Mouse (Mus musculus) limb, embryonic 12.5 days (tissue): ENCODE data around the gene Zfp791. TPM values are rescaled to one million over a fixed set of nuclear protein-coding genes. Genes with fewer than 3 reads are reported as not detected.

Experiments
- ATAC-seq: fragments of 200-750 bp; cut with Nextera tagmentation; 2 replicates; pipeline ENCODE4 v1.8.0; 2017; ENCODE audit warnings: low read depth, moderate TSS enrichment; ENCODE audit not compliant: insufficient number of reproducible peaks, insufficient read depth, low FRiP score, low TSS enrichment
- H3K27ac ChIP-seq: fragments of 300-500 bp; sonication (generic); 2 replicates; pipeline ENCODE4 v1.5.1; 2016; ENCODE audit warnings: mild to moderate bottlenecking, moderate library complexity
- H3K27me3 ChIP-seq: fragments of 300-500 bp; sonication (generic); 2 replicates; pipeline ENCODE4 v1.6.1; 2016; ENCODE audit warnings: mild to moderate bottlenecking, moderate library complexity
- H3K36me3 ChIP-seq: fragments of 300-500 bp; sonication (generic); 2 replicates; pipeline ENCODE4 v1.6.1; 2016; ENCODE audit warnings: mild to moderate bottlenecking, moderate library complexity
- H3K4me1 ChIP-seq: fragments of 300-500 bp; sonication (generic); replicated peaks from 2 replicates; pipeline ENCODE4 v1.6.1; 2016
- H3K4me2 ChIP-seq: fragments of 300-500 bp; sonication (generic); 2 replicates; pipeline ENCODE4 v1.6.1; 2016; ENCODE audit warnings: mild to moderate bottlenecking, moderate library complexity
- H3K4me3 ChIP-seq: fragments of 300-500 bp; sonication (generic); replicated peaks from 2 replicates; pipeline ENCODE4 v1.5.1; 2016; ENCODE audit warnings: mild to moderate bottlenecking
- H3K9ac ChIP-seq: fragments of 300-500 bp; sonication (generic); replicated peaks from 2 replicates; pipeline ENCODE4 v1.6.1; 2016; ENCODE audit warnings: mild to moderate bottlenecking, moderate library complexity
- H3K9me3 ChIP-seq: fragments of 300-500 bp; sonication (generic); 2 replicates; pipeline ENCODE4 v1.6.1; 2016; ENCODE audit warnings: mild to moderate bottlenecking, moderate library complexity
- WGBS: fragments of 180-500 bp; shearing (Covaris S2); methylation state at CpG from one replicate; pipeline ENCODE4 v1.1.7; 2016; 5-methylcytosine and 5-hydroxymethylcytosine counted together
- polyA plus RNA-seq: library from polyadenylated mRNA; unstranded; fragments of >200 nt; fragmentation: Nextera tagmentation; extraction: Ambion mirVana; gene quantifications from 2 replicates; pipeline ENCODE4 v1.2.1, GENCODE M21; 2016

The Zfp791 gene
- polyA plus RNA-seq, 1 experiment from 2014 or later: 3.0 TPM

GRCm38 (mm10) chr8:85113241-85113640 is 9.7 kb downstream of the Zfp791 start:
- 95% methylated on average over 10 of the region's 10 CpGs for WGBS
- ATAC-seq: no peak
- Histone ChIP-seq H3K27me3 (no peaks in the 10 kb centered on the region), H3K4me1 (no peaks in the 10 kb centered on the region), H3K36me3 (peaks cover 43% of the 10 kb centered on the region), H3K9me3 (0 out of 2 replicates have a peak, but pooled peaks cover 5% of the 10 kb centered on the region), H3K4me3 (no peak overlapping the region), H3K27ac (no peak overlapping the region), H3K9ac (no peak overlapping the region), H3K4me2 (no peak overlapping the region)

- H3K27ac ChIP-seq: no peak overlapping the region
- 84% methylated on average over 4 of the region's 4 CpGs for WGBS
- peaks cover 35% of the 10 kb centered on the region for H3K36me3 ChIP-seq
- H3K4me2 ChIP-seq: no peak overlapping the region
- no peak for ATAC-seq
- no peaks in the 10 kb centered on the region for H3K9me3 ChIP-seq
- H3K9ac ChIP-seq: no peak overlapping the region
- H3K4me1 ChIP-seq: no peaks in the 10 kb centered on the region
- H3K27me3 ChIP-seq: no peaks in the 10 kb centered on the region
- no peak overlapping the region for H3K4me3 ChIP-seq
Measured at GRCm38 (mm10) chr8:85100076-85100665, 22.7 kb downstream of the Zfp791 start.

GRCm38 (mm10) chr8:85096850-85097249 is 26.0 kb downstream of the Zfp791 start:
- WGBS: 88% methylated on average over 4 of the region's 4 CpGs
- no peak for ATAC-seq
- peaks cover 58% of the 10 kb centered on the region for H3K36me3 ChIP-seq

GRCm38 (mm10) chr8:85096196-85096595 is 26.7 kb downstream of the Zfp791 start:
- Histone ChIP-seq H3K36me3 (peaks cover 63% of the 10 kb centered on the region), H3K4me1 (no peaks in the 10 kb centered on the region), H3K9ac (no peak overlapping the region), H3K27me3 (no peaks in the 10 kb centered on the region), H3K27ac (no peak overlapping the region), H3K9me3 (no peaks in the 10 kb centered on the region), H3K4me2 (no peak overlapping the region), H3K4me3 (no peak overlapping the region)
- WGBS: 92% methylated on average over 16 of the region's 16 CpGs
- ATAC-seq: no peak

More at GRCm38 (mm10) chr8:85096850-85097249, 26.0 kb downstream of the Zfp791 start:
- H3K4me1 ChIP-seq: no peaks in the 10 kb centered on the region
- no peaks in the 10 kb centered on the region for H3K9me3 ChIP-seq
- H3K27ac ChIP-seq: no peak overlapping the region
- no peaks in the 10 kb centered on the region for H3K27me3 ChIP-seq
- H3K4me3 ChIP-seq: no peak overlapping the region
- no peak overlapping the region for H3K9ac ChIP-seq
- H3K4me2 ChIP-seq: no peak overlapping the region

- no peak overlapping the region for H3K4me3 ChIP-seq
- no peaks in the 10 kb centered on the region for H3K9me3 ChIP-seq
- 91% methylated on average over 7 of the region's 7 CpGs for whole genome bisulfite sequencing
- no peaks in the 10 kb centered on the region for H3K27me3 ChIP-seq
- no peak overlapping the region for H3K27ac ChIP-seq
- ATAC-seq: no peak
- H3K9ac ChIP-seq: no peak overlapping the region
- H3K4me2 ChIP-seq: no peak overlapping the region
- H3K36me3 ChIP-seq: peaks cover 69% of the 10 kb centered on the region
- H3K4me1 ChIP-seq: no peaks in the 10 kb centered on the region
Measured at GRCm38 (mm10) chr8:85095566-85095965, 27.3 kb downstream of the Zfp791 start.

- no peaks in the 10 kb centered on the region for H3K9me3 ChIP-seq
- 89% methylated on average over 13 of the region's 13 CpGs for WGBS
- H3K4me1 ChIP-seq: no peaks in the 10 kb centered on the region
- H3K4me2 ChIP-seq: no peak overlapping the region
- no peak overlapping the region for H3K27ac ChIP-seq
- no peak for ATAC-seq
- H3K4me3 ChIP-seq: no peak overlapping the region
- no peaks in the 10 kb centered on the region for H3K27me3 ChIP-seq
- peaks cover 69% of the 10 kb centered on the region for H3K36me3 ChIP-seq
- H3K9ac ChIP-seq: no peak overlapping the region
Measured at GRCm38 (mm10) chr8:85095051-85095450, 27.8 kb downstream of the Zfp791 start.

GRCm38 (mm10) chr8:85091526-85092090 is 31.3 kb downstream of the Zfp791 start:
- no peaks in the 10 kb centered on the region for H3K4me1 ChIP-seq
- H3K27me3 ChIP-seq: no peaks in the 10 kb centered on the region
- no peak overlapping the region for H3K4me2 ChIP-seq
- H3K36me3 ChIP-seq: peaks cover 70% of the 10 kb centered on the region
- ATAC-seq: no peak
- H3K9me3 ChIP-seq: no peaks in the 10 kb centered on the region
- no peak overlapping the region for H3K9ac ChIP-seq
- no peak overlapping the region for H3K27ac ChIP-seq
- WGBS: 28% methylated on average over 21 of the region's 21 CpGs
- H3K4me3 ChIP-seq: no peak overlapping the region

GRCm38 (mm10) chr8:85090856-85091255 is 32.0 kb downstream of the Zfp791 start:
- Histone ChIP-seq H3K4me3 (no peak overlapping the region), H3K4me1 (no peaks in the 10 kb centered on the region), H3K27me3 (no peaks in the 10 kb centered on the region), H3K27ac (no peak overlapping the region), H3K4me2 (no peak overlapping the region), H3K9me3 (no peaks in the 10 kb centered on the region), H3K9ac (no peak overlapping the region), H3K36me3 (peaks cover 65% of the 10 kb centered on the region)
- WGBS: 83% methylated on average over 11 of the region's 11 CpGs
- no peak for ATAC-seq

- H3K9ac ChIP-seq: no peak overlapping the region
- ATAC-seq: no peak
- H3K4me3 ChIP-seq: no peak overlapping the region
- no peaks in the 10 kb centered on the region for H3K27me3 ChIP-seq
- WGBS: 82% methylated on average over 2 of the region's 2 CpGs
- H3K4me2 ChIP-seq: no peak overlapping the region
- H3K27ac ChIP-seq: no peak overlapping the region
- H3K9me3 ChIP-seq: no peaks in the 10 kb centered on the region
- peaks cover 3% of the 10 kb centered on the region for H3K4me1 ChIP-seq
- peaks cover 56% of the 10 kb centered on the region for H3K36me3 ChIP-seq
Measured at GRCm38 (mm10) chr8:85088771-85089170, 34.1 kb downstream of the Zfp791 start.

GRCm38 (mm10) chr8:85086238-85086637 is 36.7 kb downstream of the Zfp791 start:
- Histone ChIP-seq H3K4me2 (no peak overlapping the region), H3K9me3 (no peaks in the 10 kb centered on the region), H3K36me3 (peaks cover 41% of the 10 kb centered on the region), H3K27me3 (no peaks in the 10 kb centered on the region), H3K27ac (no peak overlapping the region), H3K9ac (no peak overlapping the region), H3K4me3 (no peak overlapping the region), H3K4me1 (peaks cover 17% of the 10 kb centered on the region)
- WGBS: 83% methylated on average over 3 of the region's 3 CpGs
- ATAC-seq: no peak

- Histone ChIP-seq H3K9ac (no peak overlapping the region), H3K27me3 (no peaks in the 10 kb centered on the region), H3K9me3 (no peaks in the 10 kb centered on the region), H3K4me2 (no peak overlapping the region), H3K4me3 (no peak overlapping the region), H3K36me3 (peaks cover 35% of the 10 kb centered on the region), H3K27ac (no peak overlapping the region), H3K4me1 (peaks cover 24% of the 10 kb centered on the region)
- 89% methylated on average over 8 of the region's 8 CpGs for WGBS
- ATAC-seq: no peak
Measured at GRCm38 (mm10) chr8:85084633-85085032, 38.3 kb downstream of the Zfp791 start.
